Mouse (Mus musculus) heart, embryonic 13.5 days (tissue): ENCODE results near the gene Ptges2. TPM values are rescaled to one million over a fixed set of nuclear protein-coding genes. Genes with fewer than 3 reads are reported as not detected.

Experiments used
- ATAC-seq: fragments of 200-750 bp; cut with Nextera tagmentation; 2 replicates; pipeline ENCODE4 v1.8.0; 2017; ENCODE audit warnings: moderate TSS enrichment; ENCODE audit not compliant: insufficient number of reproducible peaks, low FRiP score, low TSS enrichment; ENCODE audit errors: extremely low read depth
- H3K27ac ChIP-seq: fragments of 300-500 bp; sonication (generic); replicated peaks from 2 replicates; pipeline ENCODE4 v1.5.1; 2015; ENCODE audit warnings: moderate library complexity, mild to moderate bottlenecking, inconsistent platforms
- H3K27me3 ChIP-seq: fragments of 300-500 bp; sonication (generic); replicated peaks from 2 replicates; pipeline ENCODE4 v1.6.1; 2015; ENCODE audit warnings: mild to moderate bottlenecking, inconsistent platforms
- H3K36me3 ChIP-seq: fragments of 300-500 bp; sonication (generic); 2 replicates; pipeline ENCODE4 v1.6.1; 2015; ENCODE audit warnings: mild to moderate bottlenecking, inconsistent platforms
- H3K4me1 ChIP-seq: fragments of 300-500 bp; sonication (generic); 2 replicates; pipeline ENCODE4 v1.6.1; 2015; ENCODE audit warnings: inconsistent platforms
- H3K4me2 ChIP-seq: fragments of 300-500 bp; sonication (generic); 2 replicates; pipeline ENCODE4 v1.6.1; 2015; ENCODE audit warnings: inconsistent platforms, mild to moderate bottlenecking, moderate library complexity
- H3K4me3 ChIP-seq: fragments of 300-500 bp; sonication (generic); 2 replicates; pipeline ENCODE4 v1.5.1; 2015; ENCODE audit warnings: moderate library complexity, mild to moderate bottlenecking, inconsistent platforms
- H3K9ac ChIP-seq: fragments of 300-500 bp; sonication (generic); 2 replicates; pipeline ENCODE4 v1.6.1; 2015; ENCODE audit warnings: inconsistent platforms, mild to moderate bottlenecking, moderate library complexity
- H3K9me3 ChIP-seq: fragments of 300-500 bp; sonication (generic); 2 replicates; pipeline ENCODE4 v1.6.1; 2016; ENCODE audit warnings: inconsistent platforms
- WGBS: fragments of 180-500 bp; shearing (Covaris S2); methylation state at CpG from one replicate; pipeline ENCODE4 v1.1.7; 2015; ENCODE audit warnings: mixed read lengths; 5-methylcytosine and 5-hydroxymethylcytosine counted together
- polyA plus RNA-seq: library from polyadenylated mRNA; unstranded; fragments of >200 nt; fragmentation: Nextera tagmentation; extraction: Ambion mirVana; gene quantifications from 2 replicates; pipeline ENCODE4 v1.2.1, GENCODE M21; 2015

Ptges2 gene
- polyA plus RNA-seq, 1 experiment from 2014 or later: 35.3 TPM

GRCm38 (mm10) chr2:32455101-32455500 lies 59.4 kb downstream of the Ptges2 start:
- Histone ChIP-seq H3K27ac (0 out of 2 replicates have a peak overlapping the region, but pooled peaks have one; percentile 21), H3K27me3 (no peaks in the 10 kb centered on the region), H3K36me3 (peaks cover 20% of the 10 kb centered on the region), H3K9ac (peak overlapping the region; percentile 11; the same call in 1 of the 2 replicates), H3K4me3 (no peak overlapping the region), H3K9me3 (no peaks in the 10 kb centered on the region), H3K4me2 (no peak overlapping the region), H3K4me1 (peaks cover 49% of the 10 kb centered on the region)
- no peak for ATAC-seq
- 53% methylated on average over 8 of the region's 8 CpGs for WGBS

Other genes with a start within 250 kb of the Ptges2 start
- gene Prrc2b, start 244.8 kb upstream of the Ptges2 start, polyA plus RNA-seq: 24.5 and 25.1 TPM in 2 replicates
- 16.0 and 18.8 TPM in 2 replicates for gene Pomt1, start 159.3 kb upstream of the Ptges2 start, polyA plus RNA-seq
- 44.8 and 45.3 TPM in 2 replicates for gene Uck1, start 135.7 kb upstream of the Ptges2 start, polyA plus RNA-seq
- gene Golga2, start 108.5 kb upstream of the Ptges2 start, polyA plus RNA-seq: 22.0 and 22.2 TPM in 2 replicates
- gene Swi5, start 107.8 kb upstream of the Ptges2 start, polyA plus RNA-seq: 286 and 336 TPM in 2 replicates
- gene Ciz1, start 43.6 kb upstream of the Ptges2 start, polyA plus RNA-seq: 32.9 and 35.2 TPM in 2 replicates
- gene Dnm1, start 42.6 kb upstream of the Ptges2 start, polyA plus RNA-seq: 3.4 and 4.5 TPM in 2 replicates
- gene 1110008P14Rik, start 14.0 kb upstream of the Ptges2 start, polyA plus RNA-seq: 47.5 and 49.0 TPM in 2 replicates
- 0.91 and 0.98 TPM in 2 replicates for gene Lcn2, start 7.6 kb upstream of the Ptges2 start, polyA plus RNA-seq
- 4.2 and 5.0 TPM in 2 replicates for gene Naif1, start 54.6 kb downstream of the Ptges2 start, polyA plus RNA-seq
- gene Slc25a25, start 55.5 kb downstream of the Ptges2 start, polyA plus RNA-seq: 10.7 and 10.9 TPM in 2 replicates
- 5.4 and 5.7 TPM in 2 replicates for gene Fam102a, start 139.4 kb downstream of the Ptges2 start, polyA plus RNA-seq
- gene Dpm2, start 175.0 kb downstream of the Ptges2 start, polyA plus RNA-seq: 72.9 and 81.4 TPM in 2 replicates
- gene Pip5kl1, start 178.9 kb downstream of the Ptges2 start, polyA plus RNA-seq: 0.36 TPM in 1 of 2 replicates, not detected in the other
- gene 9430097D07Rik, start 179.8 kb downstream of the Ptges2 start, polyA plus RNA-seq: 0.21 TPM in 1 of 2 replicates, not detected in the other
- 37.6 and 38.7 TPM in 2 replicates for gene St6galnac4, start 191.2 kb downstream of the Ptges2 start, polyA plus RNA-seq
- gene St6galnac6, start 203.8 kb downstream of the Ptges2 start, polyA plus RNA-seq: 24.8 and 29.1 TPM in 2 replicates
- 302 and 318 TPM in 2 replicates for gene Ak1, start 225.9 kb downstream of the Ptges2 start, polyA plus RNA-seq